Mouse (Mus musculus) lung, postnatal 25 days (tissue): ENCODE results near the gene Rasgrp4.
"Not testable (repeated sequence)": the region's sequence is repeated elsewhere in the genome, so short reads cannot be mapped to it uniquely, and the experiment has no call there.

Experiments
- DNase-seq: peaks from one replicate; pipeline ENCODE4 v3.0.0; 2022; ENCODE audit warnings: low spot score

Gene Rasgrp4

DNA sequence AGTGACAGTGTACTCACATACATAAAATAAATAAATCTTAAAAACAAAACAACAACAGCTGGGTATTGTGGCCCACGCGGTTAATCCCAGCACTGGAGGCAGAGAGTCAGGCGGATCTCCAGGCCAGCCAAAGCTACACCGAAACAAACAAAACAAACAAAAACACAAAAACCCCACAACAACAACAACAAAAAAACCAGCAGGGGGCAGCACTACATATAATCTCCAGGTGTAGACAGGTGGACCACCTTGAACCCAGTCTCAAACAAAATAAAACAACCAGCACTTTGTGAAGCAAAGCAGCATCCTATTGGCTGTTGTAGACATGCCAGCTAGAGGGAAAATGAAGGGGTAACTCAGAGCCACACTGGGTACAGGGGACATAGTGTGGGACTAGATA, 43.5 kb downstream of the Rasgrp4 start:
- no peak for DNase-seq

DNA sequence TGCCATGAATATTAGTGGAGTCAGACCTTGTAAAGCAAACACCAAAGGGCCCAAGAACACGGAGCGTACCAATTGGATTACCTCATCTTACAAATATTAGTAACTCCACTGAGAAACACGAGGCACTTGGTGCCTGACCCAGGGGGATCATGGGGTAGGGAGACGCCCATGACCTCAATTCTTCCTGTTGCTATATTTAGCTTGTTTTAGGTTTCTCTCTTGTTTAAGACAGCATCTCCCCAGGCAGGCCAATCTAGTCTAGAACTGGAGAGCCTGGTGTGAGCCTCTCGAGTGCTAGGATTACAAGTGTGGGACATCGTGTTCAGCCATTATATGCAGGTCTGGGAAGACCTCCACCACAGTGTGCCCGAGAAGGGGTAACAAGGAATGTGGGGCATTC, 44.7 kb downstream of the Rasgrp4 start:
- no peak for DNase-seq

DNA sequence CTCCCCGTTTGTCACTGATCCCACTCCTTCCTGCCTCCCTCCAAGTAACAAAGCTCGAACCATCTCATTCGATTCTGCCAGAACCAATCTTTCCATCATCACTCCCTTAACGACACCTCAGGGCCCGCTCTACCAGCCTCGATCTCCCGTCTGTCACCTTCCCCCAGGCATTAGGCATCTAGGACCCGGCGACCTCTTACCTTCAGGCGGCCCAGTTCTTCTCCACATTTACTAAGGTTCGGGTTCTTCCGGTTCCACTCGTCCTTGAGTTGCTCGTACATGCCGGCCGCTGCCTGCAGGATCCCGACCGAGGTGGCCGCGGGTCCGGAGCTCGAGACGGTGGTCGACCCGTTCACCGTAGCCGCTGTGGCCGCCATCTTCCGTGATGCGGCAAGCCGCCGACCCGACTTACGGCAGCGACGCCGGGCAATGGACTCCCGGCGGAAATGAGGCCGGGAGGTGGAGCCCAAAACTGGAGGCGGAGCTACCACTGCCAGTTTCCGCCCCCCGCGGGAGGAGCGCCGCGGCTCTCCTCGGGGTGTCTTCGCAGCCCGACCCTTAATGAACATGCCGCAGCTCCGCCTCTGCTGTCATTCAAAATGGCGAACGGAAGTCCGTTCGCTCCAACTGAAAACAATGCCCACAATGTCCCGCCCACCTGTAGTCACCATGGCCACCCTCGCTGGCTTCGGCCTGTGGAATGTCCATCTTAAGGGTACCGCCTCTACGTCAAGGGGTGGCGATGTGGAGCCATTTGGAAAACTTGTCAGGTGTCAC, 45.6 kb downstream of the Rasgrp4 start, which contains the start of gene Psmd8:
TSS of gene Psmd8 (minus strand) at position 625 of the 777 bp plus-strand sequence.
- DNase-seq = peak; percentile 98

DNA sequence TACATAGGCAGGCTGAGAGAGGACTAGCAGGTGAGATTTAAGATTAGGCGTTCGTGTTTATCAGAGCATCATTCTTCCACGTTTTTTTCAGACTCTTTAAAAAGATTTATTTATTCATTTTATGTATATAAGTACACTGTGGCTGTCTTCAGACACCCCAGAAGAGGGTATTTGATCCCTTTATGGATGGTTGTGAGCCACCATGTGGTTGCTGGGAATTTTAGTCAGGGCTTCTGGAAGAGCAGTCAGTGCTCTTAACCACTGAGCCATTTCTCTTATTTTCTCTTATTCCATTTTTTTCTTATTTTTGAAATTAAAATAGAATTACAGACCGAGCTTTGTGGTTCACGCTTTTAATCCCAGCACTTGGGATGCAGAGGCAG, 46.2 kb downstream of the Rasgrp4 start:
- DNase-seq = no peak

DNA sequence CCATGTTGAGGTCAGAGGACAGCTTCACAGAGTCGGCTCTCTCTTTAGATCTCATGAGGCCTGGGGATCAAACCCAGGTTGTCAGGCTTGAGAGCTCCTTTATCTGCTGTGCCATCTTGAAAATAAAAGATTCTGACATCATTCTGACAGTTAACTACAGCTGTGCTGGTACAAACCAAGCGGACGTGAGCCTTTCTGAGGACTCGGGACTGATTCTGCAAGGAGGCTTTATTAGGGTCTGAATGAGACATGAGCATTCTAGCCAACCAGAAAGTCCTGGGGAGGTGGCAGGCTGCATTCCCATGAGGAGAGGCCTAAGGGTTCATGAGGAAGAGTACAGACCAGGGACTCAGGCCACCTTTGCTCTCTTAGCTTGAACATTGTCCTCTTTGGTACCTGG, 46.7 kb downstream of the Rasgrp4 start:
- not testable (repeated sequence) for DNase-seq

DNA sequence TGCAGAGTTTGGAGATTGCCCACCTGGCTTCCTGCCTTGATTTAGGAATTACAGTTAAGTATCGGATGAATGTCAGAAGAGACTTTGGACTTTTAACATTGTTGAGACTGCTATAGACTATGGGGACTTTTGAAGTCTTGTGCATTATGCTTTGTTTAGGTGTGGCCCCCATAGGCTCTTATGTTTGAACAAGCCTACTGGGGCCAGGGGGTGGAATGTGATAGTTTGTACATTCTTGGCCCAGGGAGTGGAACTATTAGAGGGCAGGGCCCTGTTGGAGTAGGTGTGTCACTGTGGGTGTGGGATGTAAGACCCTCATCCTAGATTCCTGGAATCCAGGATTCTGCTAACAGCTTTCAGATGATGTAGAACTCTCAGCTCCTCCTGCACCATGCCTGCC, 59.6 kb downstream of the Rasgrp4 start:
- DNase-seq = not testable (repeated sequence)

DNA sequence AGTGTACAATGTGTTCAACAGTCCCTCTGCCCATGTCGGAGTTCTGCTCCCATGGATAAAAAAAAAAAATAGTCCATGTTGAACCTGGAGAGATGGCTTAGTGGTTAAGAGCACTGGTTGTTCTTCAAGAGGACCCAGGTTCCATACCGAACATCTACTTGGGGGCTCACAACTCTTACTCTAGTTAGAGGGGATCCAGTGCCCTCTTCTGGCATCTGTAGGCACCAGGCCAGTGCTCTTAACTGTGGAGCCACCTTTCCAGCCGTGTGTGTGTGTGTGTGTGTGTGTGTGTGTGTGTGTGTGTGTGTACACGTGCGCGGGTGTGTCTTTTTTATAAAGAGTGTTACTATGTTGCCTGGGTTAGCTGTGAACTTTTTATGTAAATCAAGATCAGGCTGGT, 67.9 kb downstream of the Rasgrp4 start:
- DNase-seq = no peak
